Mouse (Mus musculus): ENCODE data around the gene Ptprr.
A peak's percentile ranks its signal among the peaks of the same experiment; 100 is the strongest.

- TF ChIP-seq POLR2A (IDR thresholded peaks at IDR 0.05; ENCODE audit: borderline replicate concordance, insufficient read depth, low read length) (no peak), CTCF (IDR thresholded peaks at IDR 0.05; ENCODE audit: borderline replicate concordance, insufficient read depth, low read depth, low read length) (peak; percentile 57; the same call in 1 of the 2 replicates)
Measured at GRCm38 (mm10) chr10:116199035-116199434, 181.0 kb downstream of the Ptprr start.
